Mouse (Mus musculus) ES-E14 (cell line): ENCODE data around the gene Ap5z1. TPM values are rescaled to one million over a fixed set of nuclear protein-coding genes. Genes with fewer than 3 reads are reported as not detected.

Experiments used
- DNase-seq: peaks from one replicate; pipeline ENCODE4 v3.0.0-alpha.2; 2013; ENCODE audit warnings: low read depth, low spot score
- H3K27ac ChIP-seq: 2 replicates; pipeline ENCODE4 v1.5.1; 2012; ENCODE audit warnings: low read depth, mild to moderate bottlenecking, low read length, moderate library complexity, mixed read lengths; ENCODE audit not compliant: poor library complexity, insufficient read depth, severe bottlenecking
- H3K36me3 ChIP-seq: 2 replicates; pipeline ENCODE4 v1.6.1; 2012; ENCODE audit warnings: mild to moderate bottlenecking, low read length, moderate library complexity, mixed read lengths; ENCODE audit not compliant: control insufficient read depth, poor library complexity, insufficient read depth, severe bottlenecking
- H3K4me1 ChIP-seq, 2 experiments: fragments of 150-350 bp in 1 of 2; sonication (generic) in 1 of 2; 2 replicates each; pipeline ENCODE4 v1.6.1; 2012; ENCODE audit warnings: low read length in 2 of 2, mild to moderate bottlenecking in 1 of 2, mixed read lengths in 1 of 2; ENCODE audit not compliant: control insufficient read depth in 2 of 2, insufficient read depth in 2 of 2, poor library complexity in 1 of 2
- H3K4me3 ChIP-seq, 2 experiments: fragments of 150-350 bp in 1 of 2; sonication (generic) in 1 of 2; 2 replicates each; pipeline ENCODE4 v1.5.1; 2012; ENCODE audit warnings: low read length in 2 of 2, low read depth in 1 of 2, mild to moderate bottlenecking in 1 of 2, mixed read lengths in 1 of 2; ENCODE audit not compliant: insufficient read depth in 1 of 2, poor library complexity in 1 of 2, severe bottlenecking in 1 of 2
- H3K9ac ChIP-seq: 2 replicates; pipeline ENCODE4 v1.6.1; 2012; ENCODE audit warnings: low read depth, mild to moderate bottlenecking, low read length, mixed read lengths; ENCODE audit not compliant: poor library complexity, insufficient read depth, severe bottlenecking
- H3K9me3 ChIP-seq: fragments of 150-350 bp; sonication (generic); 2 replicates; pipeline ENCODE4 v1.6.1; 2012; ENCODE audit warnings: low read depth, mild to moderate bottlenecking, low read length; ENCODE audit not compliant: control insufficient read depth, insufficient read depth
- CHD2 ChIP-seq: IDR thresholded peaks from 2 replicates; pipeline ENCODE4 v1.6.1; 2014; ENCODE audit warnings: mild to moderate bottlenecking, low read depth, low read length, inconsistent platforms
- HCFC1 ChIP-seq: IDR thresholded peaks from 2 replicates; pipeline ENCODE4 v1.6.1; 2012; ENCODE audit warnings: low read length, inconsistent platforms, borderline replicate concordance; ENCODE audit not compliant: insufficient read depth
- MAFK ChIP-seq: IDR thresholded peaks from 2 replicates; pipeline ENCODE4 v1.6.1; 2014; ENCODE audit warnings: mild to moderate bottlenecking, low read depth, low read length, inconsistent platforms; ENCODE audit not compliant: insufficient read depth
- ZC3H11A ChIP-seq: IDR thresholded peaks from 2 replicates; pipeline ENCODE4 v1.6.1; 2012; ENCODE audit warnings: low read depth, mild to moderate bottlenecking, inconsistent platforms, low read length, borderline replicate concordance
- ZNF384 ChIP-seq: IDR thresholded peaks from 2 replicates; pipeline ENCODE4 v1.6.1; 2012; ENCODE audit warnings: low read depth, low read length, inconsistent platforms
- in situ Hi-C, 2 experiments: fragments of 600-800 bp; cut with MboI; formaldehyde crosslinking; loops; one replicate each; pipeline ENCODE4 v1.15.1; 2025; ENCODE audit warnings: low sequenced_read_pairs in 2 of 2, inconsistent platforms in 1 of 2; ENCODE audit not compliant: unreplicated experiment in 2 of 2
- total RNA-seq: library from RNA; depleted of rRNA; stranded (reverse); fragments of 300-350 nt; gene quantifications from 2 replicates; pipeline ENCODE4 v1.2.3, GENCODE M21; 2012

The Ap5z1 gene
- total RNA-seq, 1 experiment: 17.4 TPM

- Histone ChIP-seq H3K9ac (no peak overlapping the region), H3K4me1 (peaks cover 0 to 9% of the 10 kb centered on the region in 2 experiments; a peak in 3 of 4 replicates), H3K27ac (no peak overlapping the region), H3K4me3 (no peak overlapping the region), H3K36me3 (peaks cover 16% of the 10 kb centered on the region), H3K9me3 (no peaks in the 10 kb centered on the region)
- no peak for DNase-seq
- in situ Hi-C loops: no loop called here
- no peak for TF ChIP-seq HCFC1
- no peak for TF ChIP-seq ZC3H11A
- no peak for TF ChIP-seq CHD2
- no peak for TF ChIP-seq MAFK
- no peak for TF ChIP-seq ZNF384
Measured at GRCm38 (mm10) chr5:142461942-142462640, 1.7 kb upstream of the Ap5z1 start.

- peaks cover 0 to 5% of the 10 kb centered on the region in 2 experiments; a peak in 3 of 4 replicates for H3K4me1 ChIP-seq
- in situ Hi-C loops: no loop called here
Measured at GRCm38 (mm10) chr5:142462641-142462948, 1.1 kb upstream of the Ap5z1 start.

GRCm38 (mm10) chr5:142463011-142463410 lies 733 bp upstream of the Ap5z1 start:
- DNase-seq: no peak
- Histone ChIP-seq H3K9me3 (no peaks in the 10 kb centered on the region), H3K4me3 (peak overlapping the region in 1 of 2 experiments; percentile 59; a peak in 2 of 4 replicates), H3K4me1 (peaks cover 0 to 3% of the 10 kb centered on the region in 2 experiments; a peak in 3 of 4 replicates), H3K27ac (no peak overlapping the region), H3K9ac (peak overlapping the region; percentile 64; the same call in 1 of the 2 replicates), H3K36me3 (peaks cover 17% of the 10 kb centered on the region)
- TF ChIP-seq ZNF384 (no peak), MAFK (no peak), CHD2 (no peak), ZC3H11A (no peak), HCFC1 (no peak)
- in situ Hi-C loops: no loop called here

More at GRCm38 (mm10) chr5:142462641-142462948, 1.1 kb upstream of the Ap5z1 start:
- DNase-seq: no peak
- Histone ChIP-seq H3K9ac (no peak overlapping the region), H3K36me3 (peaks cover 17% of the 10 kb centered on the region), H3K4me3 (no peak overlapping the region), H3K9me3 (no peaks in the 10 kb centered on the region), H3K27ac (no peak overlapping the region)
- TF ChIP-seq HCFC1 (no peak), ZNF384 (no peak), MAFK (no peak), CHD2 (no peak), ZC3H11A (no peak)

- DNase-seq: no peak
- Histone ChIP-seq H3K27ac (no peak overlapping the region), H3K36me3 (peaks cover 47% of the 10 kb centered on the region), H3K9me3 (no peaks in the 10 kb centered on the region; the same call in 1 of the 2 replicates), H3K4me3 (no peak overlapping the region), H3K9ac (no peak overlapping the region), H3K4me1 (peaks cover 0 to 3% of the 10 kb centered on the region in 2 experiments; a peak in 3 of 4 replicates)
- in situ Hi-C loops: no loop called here
- no peak for TF ChIP-seq CHD2
- TF ChIP-seq HCFC1: no peak
- TF ChIP-seq ZNF384: no peak
- no peak for TF ChIP-seq ZC3H11A
- TF ChIP-seq MAFK: no peak
Measured at GRCm38 (mm10) chr5:142468375-142468774, 4.6 kb downstream of the Ap5z1 start.
